Mouse (Mus musculus): ENCODE results near the gene Eml4.

Eml4 gene

GRCm38 (mm10) chr17:83344226-83344625, 6.5 kb upstream of the Eml4 start:
- no peak for DNase-seq (ENCODE audit: low spot score)

GRCm38 (mm10) chr17:83348056-83348822, 2.5 kb upstream of the Eml4 start:
- no peak for DNase-seq (ENCODE audit: low spot score)

- no peak for DNase-seq (ENCODE audit: low spot score)
Measured at GRCm38 (mm10) chr17:83351119-83351531, 394 bp downstream of the Eml4 start.

GRCm38 (mm10) chr17:83351601-83352413, 1.1 kb downstream of the Eml4 start:
- no peak for DNase-seq (ENCODE audit: low spot score)

- no peak for DNase-seq (ENCODE audit: low spot score)
Measured at GRCm38 (mm10) chr17:83352456-83352855, 1.7 kb downstream of the Eml4 start.

GRCm38 (mm10) chr17:83353011-83353410, 2.3 kb downstream of the Eml4 start:
- DNase-seq (ENCODE audit: low spot score), result no peak

GRCm38 (mm10) chr17:83353460-83353859, 2.7 kb downstream of the Eml4 start:
- DNase-seq (ENCODE audit: low spot score), result no peak

- no peak for DNase-seq (ENCODE audit: low spot score)
Measured at GRCm38 (mm10) chr17:83355481-83355880, 4.8 kb downstream of the Eml4 start.

- no peak for DNase-seq (ENCODE audit: low spot score)
Measured at GRCm38 (mm10) chr17:83359934-83360333, 9.2 kb downstream of the Eml4 start.

- no peak for DNase-seq (ENCODE audit: low spot score)
Measured at GRCm38 (mm10) chr17:83360796-83361566, 10.2 kb downstream of the Eml4 start.

- DNase-seq (ENCODE audit: low spot score), result no peak
Measured at GRCm38 (mm10) chr17:83363081-83363480, 12.3 kb downstream of the Eml4 start.

- no peak for DNase-seq (ENCODE audit: low spot score)
Measured at GRCm38 (mm10) chr17:83364296-83364695, 13.6 kb downstream of the Eml4 start.

GRCm38 (mm10) chr17:83365130-83365529, 14.4 kb downstream of the Eml4 start:
- DNase-seq (ENCODE audit: low spot score), result no peak

- DNase-seq (ENCODE audit: low spot score), result no peak
Measured at GRCm38 (mm10) chr17:83365614-83366355, 15.1 kb downstream of the Eml4 start.

GRCm38 (mm10) chr17:83367387-83367786, 16.7 kb downstream of the Eml4 start:
- no peak for DNase-seq (ENCODE audit: low spot score)

- DNase-seq (ENCODE audit: low spot score), result no peak
Measured at GRCm38 (mm10) chr17:83374123-83374522, 23.4 kb downstream of the Eml4 start.

- DNase-seq (ENCODE audit: low spot score), result no peak
Measured at GRCm38 (mm10) chr17:83375848-83376247, 25.1 kb downstream of the Eml4 start.

- DNase-seq (ENCODE audit: low spot score), result no peak
Measured at GRCm38 (mm10) chr17:83376801-83377200, 26.1 kb downstream of the Eml4 start.

- DNase-seq (ENCODE audit: low spot score), result no peak
Measured at GRCm38 (mm10) chr17:83377755-83378443, 27.2 kb downstream of the Eml4 start.

GRCm38 (mm10) chr17:83378444-83378762, 27.7 kb downstream of the Eml4 start:
- DNase-seq (ENCODE audit: low spot score), result no peak

GRCm38 (mm10) chr17:83379366-83379765, 28.6 kb downstream of the Eml4 start:
- no peak for DNase-seq (ENCODE audit: low spot score)

Measured in ovary, postnatal 10 days (tissue).